Mouse (Mus musculus): ENCODE measurements at regions not wholly inside any gene's neighbourhood (a gene's known extent, or its start where the extent isn't known, plus 50 kb on each side); places are given as distances from the start of the nearest gene placed in this dataset.

DNA sequence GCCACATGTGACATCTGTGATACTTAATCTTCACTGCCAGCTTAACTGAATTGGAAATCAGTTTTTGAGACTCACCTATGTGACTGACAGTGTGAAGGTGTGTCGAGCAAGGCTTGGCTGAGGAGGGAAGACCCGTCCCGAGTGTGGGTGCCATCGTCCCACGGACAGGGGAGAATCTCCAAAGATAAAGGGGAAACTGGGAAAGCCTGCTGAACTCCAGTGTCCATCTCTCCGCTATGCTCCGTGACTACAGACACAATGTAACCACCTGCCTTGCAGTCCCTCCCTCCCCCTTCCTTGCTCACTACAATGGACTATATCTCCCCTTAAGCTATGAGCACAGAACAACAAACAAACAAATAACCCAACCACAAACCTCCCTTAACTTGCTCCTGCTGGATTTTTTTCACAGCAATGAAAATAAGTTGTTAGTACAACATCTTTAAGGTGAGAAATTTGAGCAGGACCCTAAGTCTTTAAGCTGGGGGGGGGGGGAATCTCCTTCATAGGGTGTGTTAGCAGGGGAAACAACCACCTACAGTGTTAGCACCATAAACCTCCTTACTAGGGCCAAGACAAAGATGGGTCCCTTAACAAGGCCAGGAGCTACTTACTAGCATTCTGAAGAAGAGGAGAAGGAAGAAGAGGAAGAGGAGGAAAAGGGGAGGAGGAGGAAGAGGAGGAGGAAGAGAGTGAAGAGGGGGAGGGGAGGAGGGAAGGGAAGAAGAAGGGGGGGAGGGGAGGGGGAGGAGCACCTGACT, 144.0 kb upstream of the Nfe2l3 start:
- no peak for TF ChIP-seq POLR2A (IDR thresholded peaks at IDR 0.05; ENCODE audit: insufficient read depth, low read depth, low read length)
- no peak for TF ChIP-seq CTCF (IDR thresholded peaks at IDR 0.05; ENCODE audit: insufficient read depth, low read depth, low read length)
- Histone ChIP-seq H3K27ac (ENCODE audit: insufficient read depth, low read depth, low read length) (no peak overlapping the region), H3K4me1 (ENCODE audit: control insufficient read depth, insufficient read depth, low read length) (0 out of 2 replicates have a peak, but pooled peaks cover 3% of the 10 kb centered on the region), H3K4me3 (ENCODE audit: insufficient read depth, low read depth, low read length) (no peak overlapping the region)
- WGBS = 88% methylated on average over 7 of the region's 7 CpGs

DNA sequence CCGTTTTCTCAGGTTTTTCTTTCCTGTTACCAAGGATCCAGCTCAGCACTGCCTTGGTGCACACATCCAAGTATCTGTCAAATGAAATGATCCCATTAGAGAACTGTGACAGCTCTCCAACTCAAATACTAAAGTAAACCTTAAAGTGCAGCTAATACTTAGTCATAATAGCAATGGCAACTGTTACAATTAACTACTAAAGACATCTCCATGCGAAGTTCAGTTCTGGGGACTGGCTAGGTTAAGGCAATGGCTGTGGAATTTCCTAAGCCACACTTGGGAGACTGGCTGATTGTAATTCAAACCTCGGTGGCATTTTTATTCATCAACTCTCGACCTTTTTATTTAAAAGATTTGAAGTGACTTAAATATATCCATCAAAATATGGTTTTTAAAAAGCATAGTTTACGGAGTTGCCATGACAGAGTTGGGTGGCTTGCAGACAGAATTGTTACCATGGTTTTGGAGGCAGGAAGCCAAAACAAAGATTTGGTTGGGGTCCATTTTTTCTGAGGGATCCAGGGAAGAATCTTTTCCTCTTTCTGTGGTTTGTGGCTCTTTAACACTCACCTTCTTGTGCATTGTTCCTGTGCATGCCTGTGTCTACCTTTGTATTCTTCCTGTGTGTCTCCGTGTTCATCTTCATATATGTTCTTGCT, 143.3 kb upstream of the Nfe2l3 start:
- TF ChIP-seq POLR2A (IDR thresholded peaks at IDR 0.05; ENCODE audit: insufficient read depth, low read depth, low read length) (no peak), CTCF (IDR thresholded peaks at IDR 0.05; ENCODE audit: insufficient read depth, low read depth, low read length) (no peak)
- Histone ChIP-seq H3K4me3 (ENCODE audit: insufficient read depth, low read depth, low read length) (no peak overlapping the region), H3K4me1 (ENCODE audit: control insufficient read depth, insufficient read depth, low read length) (0 out of 2 replicates have a peak, but pooled peaks cover 3% of the 10 kb centered on the region), H3K27ac (ENCODE audit: insufficient read depth, low read depth, low read length) (no peak overlapping the region)
- 74% methylated on average over 6 of the region's 6 CpGs for WGBS

DNA sequence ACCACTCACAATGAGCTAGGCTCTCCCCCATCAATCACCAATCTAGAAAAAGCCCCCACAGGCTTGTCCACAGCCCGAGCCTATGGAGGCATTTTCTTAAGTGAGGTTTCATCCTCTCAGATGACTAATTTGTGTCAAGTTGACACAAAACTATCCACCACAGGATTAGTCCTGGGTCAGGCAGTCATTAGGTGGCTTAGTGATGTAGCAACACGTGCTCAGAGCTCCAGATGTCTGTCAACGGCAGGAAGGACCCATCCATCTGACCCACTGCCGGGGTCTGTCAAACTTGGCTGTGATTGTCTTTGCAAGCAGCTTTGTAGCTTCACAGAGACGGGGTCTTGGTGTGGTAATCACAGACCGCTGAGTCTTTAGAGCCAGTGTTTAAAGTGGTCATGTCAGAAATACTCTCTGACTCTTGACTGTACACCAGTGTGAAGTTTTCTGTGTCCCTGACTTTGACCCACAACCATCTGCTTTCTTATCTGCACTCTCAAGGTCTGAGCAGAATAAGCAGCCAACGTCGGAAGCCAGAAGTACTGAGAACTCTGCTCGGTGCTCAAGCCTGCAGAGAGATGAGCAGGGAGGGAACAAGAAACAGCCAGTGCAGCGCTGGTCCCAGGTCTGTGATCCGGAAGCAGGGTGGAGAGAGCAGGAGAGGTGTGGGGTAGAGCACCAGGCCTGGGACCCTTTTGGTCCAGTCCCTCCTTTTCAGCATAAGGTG, 131.6 kb upstream of the Nfe2l3 start:
- H3K4me3 ChIP-seq (ENCODE audit: insufficient read depth, low read depth, low read length) = no peak overlapping the region
- no peaks in the 10 kb centered on the region for H3K4me1 ChIP-seq (ENCODE audit: control insufficient read depth, insufficient read depth, low read length)
- TF ChIP-seq CTCF (IDR thresholded peaks at IDR 0.05; ENCODE audit: insufficient read depth, low read depth, low read length) (no peak), POLR2A (IDR thresholded peaks at IDR 0.05; ENCODE audit: insufficient read depth, low read depth, low read length) (no peak)
- no peak overlapping the region for H3K27ac ChIP-seq (ENCODE audit: insufficient read depth, low read depth, low read length)
- WGBS = 85% methylated on average over 11 of the region's 11 CpGs

DNA sequence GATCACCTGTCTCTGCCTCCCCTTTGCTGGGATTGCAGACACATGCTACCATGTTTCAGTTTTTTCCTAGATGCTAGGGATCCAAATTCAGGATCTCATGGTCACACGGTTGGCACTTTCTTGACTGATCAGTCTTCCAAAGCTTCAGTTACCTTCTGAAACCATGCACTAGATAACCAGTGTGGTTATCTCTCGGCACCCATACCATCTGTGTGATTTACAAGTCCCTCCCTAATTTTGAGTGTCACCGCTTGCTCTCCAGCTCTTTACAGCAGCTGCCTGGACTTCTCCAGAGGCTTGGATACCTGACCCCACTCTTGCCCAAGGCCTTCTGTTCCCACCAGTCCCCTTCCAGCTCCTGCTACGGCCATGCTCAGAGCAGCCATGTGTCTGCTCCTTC, 130.6 kb upstream of the Nfe2l3 start:
- Histone ChIP-seq H3K4me3 (ENCODE audit: insufficient read depth, low read depth, low read length) (no peak overlapping the region), H3K4me1 (ENCODE audit: control insufficient read depth, insufficient read depth, low read length) (no peaks in the 10 kb centered on the region), H3K27ac (ENCODE audit: insufficient read depth, low read depth, low read length) (no peak overlapping the region)
- 98% methylated on average over 4 of the region's 4 CpGs for WGBS
- TF ChIP-seq POLR2A (IDR thresholded peaks at IDR 0.05; ENCODE audit: insufficient read depth, low read depth, low read length) (no peak), CTCF (IDR thresholded peaks at IDR 0.05; ENCODE audit: insufficient read depth, low read depth, low read length) (no peak)

DNA sequence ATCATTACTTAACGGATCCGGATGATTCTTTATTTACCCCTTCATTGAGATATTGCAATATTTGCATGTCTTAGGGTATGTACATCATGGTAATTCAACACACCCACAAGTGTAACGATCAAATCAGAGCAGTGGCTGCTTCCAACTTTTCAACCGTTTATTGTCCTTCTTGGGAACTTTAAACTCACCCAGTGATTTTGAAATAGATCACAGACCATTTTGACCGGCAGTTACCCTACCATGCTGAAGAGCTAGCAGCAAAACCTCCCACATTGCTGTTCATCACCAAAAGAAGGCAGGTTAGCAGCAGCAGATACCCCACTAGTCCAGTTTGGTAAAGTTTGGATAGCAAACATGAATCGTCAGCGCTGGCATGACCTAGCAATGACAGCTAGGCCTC, 130.2 kb upstream of the Nfe2l3 start:
- 93% methylated on average over 7 of the region's 7 CpGs for WGBS
- Histone ChIP-seq H3K4me1 (ENCODE audit: control insufficient read depth, insufficient read depth, low read length) (no peaks in the 10 kb centered on the region), H3K4me3 (ENCODE audit: insufficient read depth, low read depth, low read length) (no peak overlapping the region), H3K27ac (ENCODE audit: insufficient read depth, low read depth, low read length) (no peak overlapping the region)
- TF ChIP-seq CTCF (IDR thresholded peaks at IDR 0.05; ENCODE audit: insufficient read depth, low read depth, low read length) (no peak), POLR2A (IDR thresholded peaks at IDR 0.05; ENCODE audit: insufficient read depth, low read depth, low read length) (no peak)

DNA sequence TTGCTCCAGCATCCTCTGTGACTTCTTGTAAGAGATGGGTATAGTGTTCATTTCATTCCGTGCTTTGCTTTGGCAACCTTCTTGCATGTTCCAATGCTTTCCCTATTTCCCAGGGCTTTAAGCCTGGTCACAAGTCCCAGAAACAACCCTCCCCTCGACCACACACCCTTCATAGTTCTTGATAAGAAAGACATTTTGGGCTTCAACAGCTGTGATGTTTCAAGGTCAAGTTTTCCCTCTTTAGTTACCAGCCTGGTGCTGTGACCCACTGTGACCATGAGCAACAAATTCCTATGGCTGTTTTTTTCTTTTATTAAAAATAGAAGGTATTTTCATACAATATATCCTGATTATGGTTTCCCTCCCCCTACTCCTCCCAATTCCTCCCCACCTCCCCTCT, 114.1 kb upstream of the Nfe2l3 start:
- Histone ChIP-seq H3K4me1 (ENCODE audit: control insufficient read depth, insufficient read depth, low read length) (no peaks in the 10 kb centered on the region), H3K27ac (ENCODE audit: insufficient read depth, low read depth, low read length) (no peak overlapping the region), H3K4me3 (ENCODE audit: insufficient read depth, low read depth, low read length) (no peak overlapping the region)
- WGBS = 73% methylated on average over 2 of the region's 2 CpGs
- TF ChIP-seq CTCF (IDR thresholded peaks at IDR 0.05; ENCODE audit: insufficient read depth, low read depth, low read length) (no peak), POLR2A (IDR thresholded peaks at IDR 0.05; ENCODE audit: insufficient read depth, low read depth, low read length) (no peak)

DNA sequence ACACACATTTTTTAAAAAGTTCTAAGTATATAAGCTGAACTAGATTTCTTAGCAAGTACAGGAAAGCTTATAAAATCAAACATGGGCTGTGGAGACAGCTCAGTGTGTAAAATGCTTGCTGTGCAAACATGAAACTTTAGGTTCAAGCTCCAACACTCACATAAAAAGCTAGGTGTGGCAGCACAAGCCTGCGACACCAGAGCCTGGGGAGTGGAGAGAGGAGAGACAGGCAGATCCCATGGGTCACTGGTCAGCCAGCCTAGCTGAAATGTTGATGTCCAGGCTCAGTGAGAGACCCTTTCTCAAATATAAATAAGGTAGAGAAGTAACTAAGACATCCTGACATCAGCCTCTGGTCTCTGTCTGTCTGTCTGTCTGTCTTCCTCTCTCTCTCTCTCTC, 112.5 kb upstream of the Nfe2l3 start:
- WGBS = 94% methylated on average over 1 of the region's 1 CpGs
- Histone ChIP-seq H3K27ac (ENCODE audit: insufficient read depth, low read depth, low read length) (no peak overlapping the region), H3K4me3 (ENCODE audit: insufficient read depth, low read depth, low read length) (no peak overlapping the region), H3K4me1 (ENCODE audit: control insufficient read depth, insufficient read depth, low read length) (no peaks in the 10 kb centered on the region)
- TF ChIP-seq CTCF (IDR thresholded peaks at IDR 0.05; ENCODE audit: insufficient read depth, low read depth, low read length) (no peak), POLR2A (IDR thresholded peaks at IDR 0.05; ENCODE audit: insufficient read depth, low read depth, low read length) (no peak)

DNA sequence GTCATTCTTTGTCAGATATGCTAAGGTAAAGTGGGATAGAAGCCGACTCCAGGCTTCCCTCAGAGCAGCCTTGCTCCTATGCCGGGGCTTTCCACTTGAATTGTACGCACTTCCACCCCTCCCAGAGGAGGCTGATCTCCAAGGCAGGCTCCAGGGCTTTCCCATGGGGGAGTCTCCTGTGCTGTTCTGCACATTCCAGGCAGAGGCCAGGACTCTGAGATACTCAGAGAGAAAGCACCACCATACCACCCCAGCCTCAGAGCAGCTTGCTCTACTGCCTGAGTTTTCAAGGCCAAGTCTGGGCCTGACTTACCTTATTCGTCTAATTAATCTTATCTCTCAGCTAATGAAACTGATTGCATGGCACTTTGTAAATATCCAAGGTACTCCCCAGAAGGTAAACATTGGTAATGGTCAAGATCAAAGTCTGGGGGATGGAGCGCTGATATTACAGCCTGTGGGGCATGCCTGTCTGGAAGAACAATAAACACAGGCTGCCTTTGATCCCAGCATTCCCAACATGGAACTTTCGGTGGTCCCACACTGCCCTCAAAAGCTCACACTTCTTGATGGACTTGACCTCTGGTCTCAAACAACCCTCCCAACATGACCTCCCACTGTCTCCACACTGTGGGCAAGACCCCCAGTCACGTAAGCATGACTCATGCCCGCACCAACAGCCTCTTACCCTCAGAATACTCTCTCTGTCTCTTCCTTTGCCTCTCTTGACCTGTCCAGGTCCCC, 111.6 kb upstream of the Nfe2l3 start:
- TF ChIP-seq CTCF (IDR thresholded peaks at IDR 0.05; ENCODE audit: insufficient read depth, low read depth, low read length) (no peak), POLR2A (IDR thresholded peaks at IDR 0.05; ENCODE audit: insufficient read depth, low read depth, low read length) (no peak)
- 81% methylated on average over 8 of the region's 8 CpGs for WGBS
- no peaks in the 10 kb centered on the region for H3K4me1 ChIP-seq (ENCODE audit: control insufficient read depth, insufficient read depth, low read length)
- no peak overlapping the region for H3K27ac ChIP-seq (ENCODE audit: insufficient read depth, low read depth, low read length)
- no peak overlapping the region for H3K4me3 ChIP-seq (ENCODE audit: insufficient read depth, low read depth, low read length)
